Mouse (Mus musculus) CH12.LX (cell line): ENCODE measurements at regions not wholly inside any gene's neighbourhood (a gene's known extent, or its start where the extent isn't known, plus 50 kb on each side); places are given as distances from the start of the nearest gene placed in this dataset.
A peak's percentile ranks its signal among the peaks of the same experiment; 100 is the strongest.

Source experiments
- BHLHE40 ChIP-seq: IDR thresholded peaks from 2 replicates; pipeline ENCODE4 v1.6.1; 2011; ENCODE audit warnings: mild to moderate bottlenecking, low read depth, low read length, improper control_type of control experiment
- CTCF ChIP-seq, 2 experiments: IDR thresholded peaks in 1 of 2; conservative IDR thresholded peaks in 1 of 2; 2 replicates each; pipeline ENCODE4 v1.5.1; 2011 to 2012; ENCODE audit warnings: low read depth in 2 of 2, low read length in 2 of 2, improper control_type of control experiment in 1 of 2, inconsistent platforms in 1 of 2, mild to moderate bottlenecking in 1 of 2, moderate library complexity in 1 of 2
- E2F4 ChIP-seq: IDR thresholded peaks from 2 replicates; pipeline ENCODE4 v1.6.1; 2011; ENCODE audit warnings: low read depth, low read length, improper control_type of control experiment; ENCODE audit not compliant: insufficient replicate concordance
- EP300 ChIP-seq: IDR thresholded peaks from 2 replicates; pipeline ENCODE4 v1.6.1; 2011; ENCODE audit warnings: low read length, improper control_type of control experiment
- GABPA ChIP-seq: IDR thresholded peaks from 2 replicates; pipeline ENCODE4 v1.6.1; 2012; ENCODE audit warnings: low read depth, low read length, improper control_type of control experiment, inconsistent platforms; ENCODE audit not compliant: insufficient replicate concordance
- TCF12 ChIP-seq: IDR thresholded peaks from 2 replicates; pipeline ENCODE4 v1.6.1; 2014; ENCODE audit warnings: low read depth, mild to moderate bottlenecking, inconsistent platforms, low read length, improper control_type of control experiment
- UBTF ChIP-seq: IDR thresholded peaks from 2 replicates; pipeline ENCODE4 v1.6.1; 2012; ENCODE audit warnings: low read depth, mild to moderate bottlenecking, inconsistent platforms, low read length, improper control_type of control experiment, moderate library complexity
- USF1 ChIP-seq: IDR thresholded peaks from 2 replicates; pipeline ENCODE4 v1.6.1; 2014; ENCODE audit warnings: low read depth, mild to moderate bottlenecking, inconsistent platforms, low read length, improper control_type of control experiment

DNA sequence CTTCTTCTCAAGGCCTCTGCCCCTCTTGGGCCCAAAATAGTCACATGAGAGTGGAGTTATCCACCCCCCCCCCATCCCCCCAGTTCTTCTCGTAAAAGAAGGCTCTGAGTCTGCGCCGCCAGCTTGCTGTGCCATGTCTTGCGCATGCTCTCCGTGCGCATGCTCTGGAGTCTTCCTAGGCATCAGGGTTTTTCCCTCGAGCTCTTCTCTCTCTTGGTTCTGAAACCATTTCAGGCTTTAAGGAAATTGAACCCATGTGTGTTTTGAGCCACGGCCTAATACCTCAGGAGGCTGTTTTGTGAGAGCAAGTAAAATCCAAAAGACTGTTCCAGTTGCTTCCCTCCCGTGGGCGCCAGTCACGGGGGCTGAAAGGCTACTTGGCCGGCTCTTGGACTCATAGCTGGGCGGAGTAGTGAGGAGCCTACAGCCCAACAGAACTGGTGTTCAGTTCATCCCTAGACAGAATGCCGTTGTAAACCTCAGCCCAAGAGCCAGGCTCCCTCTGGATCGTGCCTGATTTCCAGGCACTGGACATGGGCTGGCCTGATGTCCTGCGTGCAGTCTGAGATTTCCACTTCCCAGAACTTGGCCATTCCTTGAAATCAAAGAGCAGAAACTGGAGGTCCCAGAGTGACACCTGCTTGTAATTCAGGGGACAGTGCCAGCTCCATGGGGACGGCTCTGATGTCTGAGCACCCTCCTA is 56.2 kb upstream of the Gm11733 start:
- TF ChIP-seq CTCF (conservative IDR thresholded peaks at IDR 0.05 in 1 of 2, IDR thresholded peaks at IDR 0.05 in 1 of 2; ENCODE audit: low read depth in 2 of 2, low read length in 2 of 2) (no peak), E2F4 (no peak), UBTF (no peak), USF1 (no peak; the same call in 1 of the 2 replicates), BHLHE40 (peak; percentile 64), GABPA (no peak), TCF12 (peak; percentile 83), EP300 (peak; percentile 65)
